Mouse (Mus musculus): ENCODE results near the gene Card14.

DNA sequence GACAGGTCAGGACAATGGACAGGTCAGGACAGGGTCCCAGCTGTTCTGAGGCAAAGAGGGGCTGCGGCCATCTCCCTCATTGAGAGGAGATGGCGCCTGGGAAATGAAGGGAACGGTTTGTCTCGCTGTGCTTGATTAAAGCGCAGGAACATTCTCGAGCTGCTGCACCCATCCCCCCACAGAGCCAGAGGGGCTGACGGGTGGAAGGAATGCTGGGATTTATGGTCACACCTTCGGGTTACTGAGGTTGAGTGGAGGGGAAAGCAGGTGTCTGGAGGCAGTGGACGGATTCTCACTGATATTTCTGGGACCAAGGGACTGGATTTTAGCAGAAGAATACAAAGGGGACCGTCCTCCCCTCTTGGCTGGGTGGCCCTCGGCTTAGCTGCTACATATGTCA lies 348 bp downstream of the Card14 start:
- TF ChIP-seq CTCF (IDR thresholded peaks at IDR 0.05; ENCODE audit: borderline replicate concordance, insufficient read depth, low read length) (no peak), POLR2A (IDR thresholded peaks at IDR 0.05; ENCODE audit: low read depth, low read length) (no peak)

Measured in embryonic fibroblast, embryonic 13.5 days (primary cell).